9 mouse cellular contexts compared by ENCODE assay signal in genomic region chr11:120571754-120572416, GRCm38 (mm10). TPM values are rescaled to one million over a fixed set of nuclear protein-coding genes. Genes with fewer than 3 reads are reported as not detected.
DNase-seq lines count a peak whose midpoint lies in the region; ATAC-seq and TF ChIP-seq lines count a peak whose summit lies in the region.
"Had no signal": no experiment of that assay in that cellular context is flagged by ENCODE, and none has a peak within 500 bp of the region (broad histone marks: within the 10 kb centered on the region; RNA-seq: fewer than 3 reads in every experiment).

No protein-coding gene starts in this region.

- H3K36me3 ChIP-seq in neural tube, embryonic 11.5 days (ENCODE audit: control insufficient read depth, insufficient read depth, low read length) = peaks cover 25% of the 10 kb centered on the region
- H3K36me3 ChIP-seq in limb, embryonic 10.5 days = peaks cover 55% of the 10 kb centered on the region
- H3K36me3 ChIP-seq in small intestine, adult 2 months (ENCODE audit: control insufficient read depth, insufficient read depth, low read length) = peaks cover 39% of the 10 kb centered on the region

- H3K4me2 ChIP-seq in neural tube, embryonic 11.5 days (ENCODE audit: low read depth) = peak overlapping the region; percentile 92

- H3K27ac ChIP-seq in cerebellum, adult 2 months (ENCODE audit: insufficient read depth, low read length) = peak overlapping the region; percentile 63; the same call in 1 of the 2 replicates
- peak overlapping the region; percentile 57; the same call in 1 of the 2 replicates for H3K27ac ChIP-seq in neural tube, embryonic 11.5 days (ENCODE audit: low read depth, low read length)
- peak overlapping the region; percentile 94 for H3K27ac ChIP-seq in limb, embryonic 10.5 days
- peak overlapping the region; percentile 90 for H3K27ac ChIP-seq in small intestine, adult 2 months (ENCODE audit: insufficient read depth, low read depth, low read length)

- TF ChIP-seq CTCF in cerebellum, adult 2 months (IDR thresholded peaks at IDR 0.05; ENCODE audit: borderline replicate concordance, insufficient read depth, low read depth, low read length) = no peak
- no peak for TF ChIP-seq CTCF in small intestine, adult 2 months (IDR thresholded peaks at IDR 0.05; ENCODE audit: extremely low read depth, insufficient read length, insufficient replicate concordance, low read depth, low read length)

- DNase-seq in cerebellum, adult 2 months = no peak
- DNase-seq in cerebellum, adult 11 months = no peak
- DNase-seq in neural tube, embryonic 11.5 days (ENCODE audit: low spot score) = no peak
- no peak for DNase-seq in neural tube, embryonic 10.5 days (ENCODE audit: extremely low spot score, low spot score)
- DNase-seq in limb, embryonic 10.5 days (ENCODE audit: low spot score) = peak; percentile 38
- no peak for DNase-seq in adrenal gland, adult 8-10 months
- no peak for DNase-seq in adrenal gland, postnatal 25 days

- H3K4me3 ChIP-seq in cerebellum, adult 2 months (replicated peaks; ENCODE audit: insufficient read depth, low read depth, low read length) = peak overlapping the region; percentile 92
- peak overlapping the region; percentile 90 for H3K4me3 ChIP-seq in neural tube, embryonic 11.5 days (ENCODE audit: low read depth, low read length)
- H3K4me3 ChIP-seq in limb, embryonic 10.5 days = peak overlapping the region; percentile 100
- H3K4me3 ChIP-seq in small intestine, adult 2 months (ENCODE audit: low read depth, low read length) = peak overlapping the region; percentile 70

- no peaks in the 10 kb centered on the region for H3K27me3 ChIP-seq in cerebellum, adult 2 months (ENCODE audit: control insufficient read depth, insufficient read depth, low read length)
- H3K27me3 ChIP-seq in neural tube, embryonic 11.5 days (ENCODE audit: control insufficient read depth, insufficient read depth, low read length) = no peaks in the 10 kb centered on the region
- H3K27me3 ChIP-seq in limb, embryonic 10.5 days (ENCODE audit: low read depth, poor library complexity, severe bottlenecking) = no peaks in the 10 kb centered on the region
- H3K27me3 ChIP-seq in small intestine, adult 2 months (ENCODE audit: control insufficient read depth, insufficient read depth, low read length) = no peaks in the 10 kb centered on the region

- ATAC-seq in neural tube, embryonic 11.5 days (ENCODE audit: insufficient read depth, low FRiP score, low TSS enrichment) = no peak

- TF ChIP-seq POLR2A in cerebellum, adult 2 months (IDR thresholded peaks at IDR 0.05; ENCODE audit: borderline replicate concordance, insufficient read depth, low read length) = no peak
- TF ChIP-seq POLR2A in small intestine, adult 2 months (IDR thresholded peaks at IDR 0.05; ENCODE audit: low read depth, low read length) = no peak

- WGBS in cerebellum, adult 2 months = 8% methylated on average over 11 of the region's 11 CpGs
- WGBS in neural tube, embryonic 11.5 days = 15% methylated on average over 11 of the region's 11 CpGs
- WGBS in limb, embryonic 10.5 days = 15% methylated on average over 11 of the region's 11 CpGs
- 2% methylated on average over 11 of the region's 11 CpGs for WGBS in small intestine, adult 2 months

- H3K9me3 ChIP-seq in neural tube, embryonic 11.5 days (ENCODE audit: control insufficient read depth, low read length) = no peaks in the 10 kb centered on the region
- no peaks in the 10 kb centered on the region for H3K9me3 ChIP-seq in limb, embryonic 10.5 days (replicated peaks)

- H3K4me1 ChIP-seq in cerebellum, adult 2 months (ENCODE audit: control insufficient read depth, insufficient read depth, low read length) = no peaks in the 10 kb centered on the region
- H3K4me1 ChIP-seq in neural tube, embryonic 11.5 days (ENCODE audit: control insufficient read depth, insufficient read depth, low read length) = peaks cover 15% of the 10 kb centered on the region
- H3K4me1 ChIP-seq in limb, embryonic 10.5 days = peaks cover 21% of the 10 kb centered on the region
- peaks cover 14% of the 10 kb centered on the region; the same call in 1 of the 2 replicates for H3K4me1 ChIP-seq in small intestine, adult 2 months (ENCODE audit: control insufficient read depth, insufficient read depth, insufficient read length, low read length)

- H3K9ac ChIP-seq in neural tube, embryonic 11.5 days (ENCODE audit: low read length) = peak overlapping the region; percentile 90

RNA-seq across cellular contexts. Expression of gene P4hb, which starts 1.2 kb away (rescaled TPM):
- polyA plus RNA-seq in cerebellum, adult 2 months (2012; rRNA removed) = 98.4 and 105 TPM in 2 replicates
- polyA plus RNA-seq in neural tube, embryonic 11.5 days (2014; fragmentation: Nextera tagmentation; extraction: Ambion mirVana) = 562 and 566 TPM in 2 replicates
- polyA plus RNA-seq in limb, embryonic 10.5 days (2016; fragmentation: Nextera tagmentation; extraction: Ambion mirVana) = 613 and 656 TPM in 2 replicates
- 442 and 705 TPM in 2 replicates for polyA plus RNA-seq in small intestine, adult 2 months (2012; rRNA removed)
- total RNA-seq in adrenal gland, adult 8-10 months (2022) = 100 to 1,000 TPM; 439 to 580 (median 550) TPM
- 407 and 486 TPM in 2 replicates for total RNA-seq in adrenal gland, postnatal 25 days (2021)

RNA-seq across cellular contexts. Expression of gene Arhgdia, which starts 9.5 kb away (rescaled TPM):
- polyA plus RNA-seq in cerebellum, adult 2 months (2012; rRNA removed) = 288 and 305 TPM in 2 replicates
- 686 and 719 TPM in 2 replicates for polyA plus RNA-seq in neural tube, embryonic 11.5 days (2014; fragmentation: Nextera tagmentation; extraction: Ambion mirVana)
- 742 and 814 TPM in 2 replicates for polyA plus RNA-seq in limb, embryonic 10.5 days (2016; fragmentation: Nextera tagmentation; extraction: Ambion mirVana)
- 489 and 1,022 TPM in 2 replicates for polyA plus RNA-seq in small intestine, adult 2 months (2012; rRNA removed)
- total RNA-seq in adrenal gland, adult 8-10 months (2022) = 100 to 1,000 TPM; 356 to 389 (median 365) TPM
- 333 and 334 TPM in 2 replicates for total RNA-seq in adrenal gland, postnatal 25 days (2021)

RNA-seq across cellular contexts. Expression of gene Ppp1r27, which starts 21.0 kb away (rescaled TPM):
- polyA plus RNA-seq in cerebellum, adult 2 months (2012; rRNA removed) = not detected in 2 replicates
- polyA plus RNA-seq in neural tube, embryonic 11.5 days (2014; fragmentation: Nextera tagmentation; extraction: Ambion mirVana) = not detected in 2 replicates
- 0.25 and 0.26 TPM in 2 replicates for polyA plus RNA-seq in limb, embryonic 10.5 days (2016; fragmentation: Nextera tagmentation; extraction: Ambion mirVana)
- 0.51 TPM in 1 of 2 replicates, not detected in the other for polyA plus RNA-seq in small intestine, adult 2 months (2012; rRNA removed)
- total RNA-seq in adrenal gland, adult 8-10 months (2022) = 1 to 10 TPM in 3 of 4 experiments, under 1 TPM in 1; 0.78 to 2.8 (median 1.2) TPM
- total RNA-seq in adrenal gland, postnatal 25 days (2021) = 1.4 TPM in 1 of 2 replicates, not detected in the other
- total RNA-seq: common myeloid progenitor, adult 5-6 weeks had no signal

RNA-seq across cellular contexts. Expression of gene Mcrip1, which starts 22.4 kb away (rescaled TPM):
- 159 and 168 TPM in 2 replicates for polyA plus RNA-seq in cerebellum, adult 2 months (2012; rRNA removed)
- 244 and 251 TPM in 2 replicates for polyA plus RNA-seq in neural tube, embryonic 11.5 days (2014; fragmentation: Nextera tagmentation; extraction: Ambion mirVana)
- polyA plus RNA-seq in limb, embryonic 10.5 days (2016; fragmentation: Nextera tagmentation; extraction: Ambion mirVana) = 223 and 235 TPM in 2 replicates
- 24.0 and 30.3 TPM in 2 replicates for polyA plus RNA-seq in small intestine, adult 2 months (2012; rRNA removed)
- total RNA-seq in adrenal gland, adult 8-10 months (2022) = 10 to 100 TPM; 62.9 to 67.8 (median 65.3) TPM
- total RNA-seq in adrenal gland, postnatal 25 days (2021) = 67.5 and 75.4 TPM in 2 replicates

RNA-seq across cellular contexts. Expression of gene Alyref, which starts 26.3 kb away (rescaled TPM):
- polyA plus RNA-seq in cerebellum, adult 2 months (2012; rRNA removed) = 42.6 and 51.8 TPM in 2 replicates
- polyA plus RNA-seq in neural tube, embryonic 11.5 days (2014; fragmentation: Nextera tagmentation; extraction: Ambion mirVana) = 669 and 698 TPM in 2 replicates
- polyA plus RNA-seq in limb, embryonic 10.5 days (2016; fragmentation: Nextera tagmentation; extraction: Ambion mirVana) = 720 and 728 TPM in 2 replicates
- 12.0 and 24.0 TPM in 2 replicates for polyA plus RNA-seq in small intestine, adult 2 months (2012; rRNA removed)
- total RNA-seq in adrenal gland, adult 8-10 months (2022) = 100 to 1,000 TPM in 1 of 4 experiments, 10 to 100 TPM in 3; 52.1 to 102 (median 72.7) TPM
- total RNA-seq in adrenal gland, postnatal 25 days (2021) = 101 and 105 TPM in 2 replicates
